Mouse (Mus musculus): Measurements from ENCODE around the gene Ppp1r15a. TPM values are rescaled to one million over a fixed set of nuclear protein-coding genes. Genes with fewer than 3 reads are reported as not detected.
A peak's percentile ranks its signal among the peaks of the same experiment; 100 is the strongest.
"Not testable (repeated sequence)": the region's sequence is repeated elsewhere in the genome, so short reads cannot be mapped to it uniquely, and the experiment has no call there.

Gene Ppp1r15a
- polyA plus RNA-seq, 1 experiment from 2014 or later = 17.5 TPM

DNA sequence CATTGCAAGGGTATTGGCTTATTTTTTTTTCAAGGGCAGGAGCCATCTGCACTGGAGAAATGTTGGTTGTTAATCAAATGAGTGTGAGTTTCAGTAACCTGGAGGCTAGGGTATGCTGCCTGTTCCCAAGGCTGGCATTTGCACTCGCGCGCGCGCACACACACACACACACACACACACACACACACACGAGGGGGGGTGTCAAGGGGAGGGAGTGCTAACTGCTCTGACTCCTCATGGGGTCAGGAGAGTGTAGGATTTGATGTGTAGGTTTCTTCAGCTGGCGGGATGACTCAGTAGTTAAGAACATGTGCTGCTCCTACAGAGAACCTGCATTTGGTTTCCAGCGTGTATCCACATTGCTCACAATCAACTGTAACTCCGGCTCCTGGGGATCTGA is 35.2 kb downstream of the Ppp1r15a start:
- H3K4me1 ChIP-seq (ENCODE audit: insufficient read depth) = no peaks in the 10 kb centered on the region
- H3K9me3 ChIP-seq (ENCODE audit: low read depth, low read length) = no peaks in the 10 kb centered on the region
- WGBS = 28% methylated on average over 9 of the region's 9 CpGs
- peak overlapping the region; percentile 37 for H3K4me2 ChIP-seq
- no peak for TF ChIP-seq CTCF (IDR thresholded peaks at IDR 0.05; ENCODE audit: low read depth)
- no peak overlapping the region for H3K9ac ChIP-seq
- ATAC-seq (ENCODE audit: insufficient read depth) (no peak), DNase-seq (no peak)
- H3K4me3 ChIP-seq (ENCODE audit: low read depth, low read length) = no peak overlapping the region
- peaks cover 31% of the 10 kb centered on the region for H3K36me3 ChIP-seq (ENCODE audit: insufficient read depth)
- H3K27ac ChIP-seq (ENCODE audit: low read depth) = no peak overlapping the region
- H3K27me3 ChIP-seq (ENCODE audit: insufficient read depth, low read length) = no peaks in the 10 kb centered on the region

DNA sequence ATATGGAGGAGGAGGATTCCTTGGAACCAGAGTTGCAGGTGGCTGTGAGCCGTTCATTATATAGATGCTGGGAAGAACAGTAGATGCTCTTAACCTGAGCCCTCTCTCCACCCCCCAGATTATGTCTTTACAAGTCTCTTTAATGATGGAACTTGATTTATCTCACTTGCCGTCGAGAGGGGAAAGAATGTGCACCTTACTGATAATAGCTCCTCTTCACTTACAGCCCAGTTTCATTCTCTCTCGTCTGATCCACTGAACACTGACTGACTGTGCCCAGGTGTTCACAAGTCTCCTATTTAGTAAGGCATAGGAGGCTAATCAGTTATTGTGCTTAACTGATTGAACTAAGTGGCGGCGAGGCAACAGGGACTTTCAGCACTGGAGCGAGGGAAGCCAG is 36.5 kb downstream of the Ppp1r15a start:
- Histone ChIP-seq H3K27ac (ENCODE audit: low read depth) (no peak overlapping the region), H3K4me1 (ENCODE audit: insufficient read depth) (no peaks in the 10 kb centered on the region), H3K9me3 (ENCODE audit: low read depth, low read length) (no peaks in the 10 kb centered on the region), H3K9ac (no peak overlapping the region), H3K4me2 (no peak overlapping the region), H3K4me3 (ENCODE audit: low read depth, low read length) (no peak overlapping the region), H3K27me3 (ENCODE audit: insufficient read depth, low read length) (no peaks in the 10 kb centered on the region), H3K36me3 (ENCODE audit: insufficient read depth) (peaks cover 19% of the 10 kb centered on the region)
- no peak for ATAC-seq (ENCODE audit: insufficient read depth)
- 64% methylated on average over 7 of the region's 7 CpGs for WGBS
- no peak for TF ChIP-seq CTCF (IDR thresholded peaks at IDR 0.05; ENCODE audit: low read depth)
- DNase-seq = no peak

DNA sequence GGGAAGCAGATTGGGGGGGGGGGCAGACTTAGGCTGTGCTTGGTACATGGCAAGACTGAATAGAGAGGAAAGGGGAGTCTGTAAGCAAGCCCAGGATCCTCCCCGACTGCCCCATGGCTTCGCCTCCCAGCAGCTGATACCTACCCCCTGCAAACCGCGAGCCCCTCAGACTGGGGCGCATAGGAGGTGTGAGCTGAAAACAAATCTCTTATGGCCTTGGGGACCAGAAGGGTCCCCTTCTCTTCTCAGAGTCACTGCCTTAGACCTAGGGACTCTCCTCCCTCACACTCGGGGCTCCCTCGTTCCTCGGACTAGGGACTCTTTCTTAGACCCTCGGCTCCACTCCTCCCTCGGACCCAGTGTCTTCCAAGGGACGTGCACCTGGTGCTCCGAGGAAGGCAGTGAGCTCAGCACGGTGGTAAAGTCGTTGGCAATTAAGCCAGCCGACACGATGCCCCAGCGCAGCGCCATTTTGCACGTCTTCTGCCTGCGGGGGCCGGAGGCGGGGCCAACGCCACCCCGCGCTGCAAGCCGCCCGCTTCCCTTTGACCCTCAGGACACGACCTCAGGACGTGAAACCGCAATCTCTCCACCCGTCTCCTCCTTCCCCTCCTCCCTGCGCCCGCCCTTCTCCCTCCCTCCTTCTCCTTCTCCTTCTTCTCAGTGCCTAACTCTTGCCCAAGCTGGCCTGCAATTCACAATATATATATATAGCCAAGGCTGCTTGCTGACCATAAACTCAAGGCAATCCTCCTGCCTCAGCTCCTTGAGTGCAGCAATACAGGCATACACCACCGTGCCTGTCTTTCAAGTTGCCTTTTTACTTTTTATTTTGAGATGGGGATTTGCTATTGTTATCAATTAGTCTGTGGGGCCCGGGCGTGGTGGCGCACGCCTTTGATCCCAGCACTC is 37.5 kb downstream of the Ppp1r15a start, which contains the start of gene Dhdh:
Dhdh (minus strand) TSS at position 513 of the 912 bp plus-strand sequence.
- H3K4me1 ChIP-seq (ENCODE audit: insufficient read depth) = no peaks in the 10 kb centered on the region
- peaks cover 9% of the 10 kb centered on the region for H3K36me3 ChIP-seq (ENCODE audit: insufficient read depth)
- H3K9ac ChIP-seq = peak within 1 kb of the TSS; percentile 64
- H3K4me3 ChIP-seq (ENCODE audit: low read depth, low read length) = peak within 1 kb of the TSS; percentile 45
- peak within 1 kb of the TSS; percentile 73 for H3K4me2 ChIP-seq
- H3K27ac ChIP-seq (ENCODE audit: low read depth) = peak within 1 kb of the TSS; percentile 77
- no peaks in the 10 kb centered on the region for H3K27me3 ChIP-seq (ENCODE audit: insufficient read depth, low read length)
- 8% methylated on average over 38 of the region's 38 CpGs for WGBS
- no peak for TF ChIP-seq CTCF (IDR thresholded peaks at IDR 0.05; ENCODE audit: low read depth)
- H3K9me3 ChIP-seq (ENCODE audit: low read depth, low read length) = no peaks in the 10 kb centered on the region
- DNase-seq (peak; percentile 70), ATAC-seq (ENCODE audit: insufficient read depth) (peak; percentile 59)

DNA sequence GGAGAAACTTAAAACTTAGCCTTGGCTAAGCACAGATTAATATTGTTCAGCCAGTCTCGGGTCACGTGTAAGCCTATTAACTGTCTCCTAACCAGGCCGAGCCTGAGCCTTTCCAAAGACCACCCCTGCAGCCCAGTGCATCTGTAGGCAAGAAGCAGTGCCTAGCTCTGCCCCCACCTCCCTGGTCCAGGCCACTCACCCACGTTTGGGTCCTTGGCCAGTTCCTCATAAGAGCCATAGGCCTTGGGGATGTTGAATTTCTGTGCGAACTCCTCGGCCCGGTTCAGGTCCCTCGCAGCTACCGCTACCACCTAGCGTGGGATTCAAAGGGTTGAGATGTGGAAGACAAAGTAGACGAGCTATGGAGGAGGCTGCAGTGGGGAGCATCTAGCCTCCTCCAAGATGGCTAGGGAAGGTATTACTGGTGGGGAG is 38.2 kb downstream of the Ppp1r15a start:
- no peak for TF ChIP-seq CTCF (IDR thresholded peaks at IDR 0.05; ENCODE audit: low read depth)
- Histone ChIP-seq H3K4me3 (ENCODE audit: low read depth, low read length) (peak overlapping the region; percentile 45), H3K4me2 (peak overlapping the region; percentile 73), H3K9me3 (ENCODE audit: low read depth, low read length) (no peaks in the 10 kb centered on the region), H3K36me3 (ENCODE audit: insufficient read depth) (peaks cover 2% of the 10 kb centered on the region), H3K9ac (peak overlapping the region; percentile 64), H3K27me3 (ENCODE audit: insufficient read depth, low read length) (no peaks in the 10 kb centered on the region), H3K4me1 (ENCODE audit: insufficient read depth) (no peaks in the 10 kb centered on the region), H3K27ac (ENCODE audit: low read depth) (peak overlapping the region; percentile 77)
- whole genome bisulfite sequencing = 33% methylated on average over 11 of the region's 11 CpGs
- ATAC-seq (ENCODE audit: insufficient read depth) = no peak; the same call in 1 of the 2 replicates
- DNase-seq = no peak

DNA sequence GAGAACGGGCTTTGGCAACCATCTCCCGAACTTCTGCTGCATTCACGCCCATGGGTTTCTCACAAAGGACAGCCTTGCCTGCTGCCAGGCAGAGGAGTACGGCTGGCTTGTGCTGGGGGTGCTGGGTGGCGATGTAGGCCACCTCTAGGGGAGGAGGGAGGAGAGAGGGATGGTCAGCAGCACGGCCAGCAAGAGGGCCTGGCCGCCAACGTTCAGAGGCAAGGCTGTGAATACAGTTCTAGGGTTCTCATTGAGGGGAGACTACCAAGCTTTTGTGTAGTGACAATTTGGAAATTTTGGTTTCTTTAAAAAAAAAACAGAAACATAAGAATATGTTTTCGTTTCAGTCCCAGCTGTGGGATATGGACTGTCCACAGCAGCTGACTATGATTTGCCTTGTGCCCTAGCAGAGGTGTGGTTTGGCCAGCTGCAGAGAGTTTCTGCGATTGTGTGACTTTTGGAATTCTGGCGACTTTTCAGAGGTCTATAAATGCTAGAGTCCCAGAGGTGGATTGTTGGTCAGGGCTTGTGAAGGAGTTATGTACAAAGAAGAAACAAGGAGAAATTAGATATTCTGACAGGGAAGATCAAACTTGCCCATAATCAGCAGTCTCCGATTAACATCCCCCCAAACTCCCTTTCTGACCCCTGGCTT is 39.2 kb downstream of the Ppp1r15a start, which contains the start of gene Gm45808:
Gm45808 (minus strand) TSS at position 51 of the 655 bp plus-strand sequence.
- Histone ChIP-seq H3K36me3 (ENCODE audit: insufficient read depth) (no peaks in the 10 kb centered on the region), H3K27ac (ENCODE audit: low read depth) (no peak within 1 kb of the TSS), H3K4me2 (no peak within 1 kb of the TSS), H3K9ac (no peak within 1 kb of the TSS), H3K9me3 (ENCODE audit: low read depth, low read length) (no peaks in the 10 kb centered on the region), H3K27me3 (ENCODE audit: insufficient read depth, low read length) (no peaks in the 10 kb centered on the region), H3K4me1 (ENCODE audit: insufficient read depth) (no peaks in the 10 kb centered on the region), H3K4me3 (ENCODE audit: low read depth, low read length) (no peak within 1 kb of the TSS)
- ATAC-seq (ENCODE audit: insufficient read depth) (no peak), DNase-seq (no peak)
- 74% methylated on average over 12 of the region's 12 CpGs for WGBS
- no peak for TF ChIP-seq CTCF (IDR thresholded peaks at IDR 0.05; ENCODE audit: low read depth)

DNA sequence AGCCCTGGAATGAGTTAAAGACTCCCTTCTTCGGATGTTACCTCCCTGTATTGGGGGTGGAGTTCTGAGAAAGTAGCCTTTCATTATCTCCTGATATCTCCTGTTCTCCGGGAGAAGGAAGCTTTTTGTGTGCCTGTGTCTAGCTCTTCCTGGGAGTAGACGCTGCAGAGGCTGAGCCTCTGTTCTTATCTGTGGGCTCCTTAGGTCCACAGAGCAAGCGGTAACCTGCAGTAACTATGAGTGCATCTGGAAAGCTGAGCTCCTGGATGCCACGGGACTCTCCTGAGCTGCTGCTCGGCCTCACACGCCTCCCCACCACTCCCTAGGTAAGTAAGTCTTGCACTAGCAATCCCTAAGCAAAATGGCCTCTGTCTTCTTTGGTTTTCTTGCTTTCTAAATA is 39.9 kb downstream of the Ppp1r15a start:
- H3K4me3 ChIP-seq (ENCODE audit: low read depth, low read length) = no peak overlapping the region
- WGBS = 58% methylated on average over 7 of the region's 7 CpGs
- H3K9ac ChIP-seq = no peak overlapping the region
- H3K4me2 ChIP-seq = no peak overlapping the region
- TF ChIP-seq CTCF (IDR thresholded peaks at IDR 0.05; ENCODE audit: low read depth) = no peak
- no peaks in the 10 kb centered on the region for H3K9me3 ChIP-seq (ENCODE audit: low read depth, low read length)
- ATAC-seq (ENCODE audit: insufficient read depth) (no peak), DNase-seq (no peak)
- no peak overlapping the region for H3K27ac ChIP-seq (ENCODE audit: low read depth)
- H3K4me1 ChIP-seq (ENCODE audit: insufficient read depth) = no peaks in the 10 kb centered on the region
- H3K36me3 ChIP-seq (ENCODE audit: insufficient read depth) = no peaks in the 10 kb centered on the region
- H3K27me3 ChIP-seq (ENCODE audit: insufficient read depth, low read length) = no peaks in the 10 kb centered on the region

DNA sequence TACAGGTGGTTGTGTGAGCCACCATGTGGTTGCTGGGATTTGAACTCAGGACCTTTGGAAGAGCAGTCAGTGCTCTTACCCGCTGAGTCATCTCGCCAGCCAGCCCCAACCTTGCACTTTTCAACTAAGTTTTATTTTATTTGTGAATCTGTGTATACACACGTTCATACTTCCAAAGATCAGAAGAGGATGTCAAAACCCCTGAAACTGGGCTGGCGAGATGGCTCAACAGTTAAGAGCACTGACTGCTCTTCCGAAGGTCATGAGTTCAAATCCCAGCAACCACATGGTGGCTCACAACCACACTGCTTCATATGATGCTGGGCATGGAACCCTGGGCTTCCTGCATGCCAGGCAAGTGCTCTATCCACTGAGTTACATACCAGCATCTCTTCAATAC is 41.1 kb downstream of the Ppp1r15a start:
- H3K4me2 ChIP-seq; H3K27me3 ChIP-seq (ENCODE audit: insufficient read depth, low read length); H3K4me1 ChIP-seq (ENCODE audit: insufficient read depth); H3K4me3 ChIP-seq (ENCODE audit: low read depth, low read length); H3K27ac ChIP-seq (ENCODE audit: low read depth); H3K36me3 ChIP-seq (ENCODE audit: insufficient read depth); H3K9ac ChIP-seq; DNase-seq; ATAC-seq (ENCODE audit: insufficient read depth); H3K9me3 ChIP-seq (ENCODE audit: low read depth, low read length): not testable (repeated sequence)
- 89% methylated on average over 5 of the region's 5 CpGs for WGBS
